In genomic region chr10:12790881-12791280, GRCm38 (mm10) we compare ENCODE assay signal across 16 mouse cellular contexts.
"Had no signal": no experiment of that assay in that cellular context is flagged by ENCODE, and none has a peak within 500 bp of the region (broad histone marks: within the 10 kb centered on the region; RNA-seq: fewer than 3 reads in every experiment).

No protein-coding gene starts in this region.

- ATAC-seq: midbrain, embryonic 15.5 days had no signal

- H3K4me2 ChIP-seq: kidney, embryonic 15.5 days; liver, embryonic 11.5 days; liver, embryonic 15.5 days; lung, embryonic 14.5 days; midbrain, embryonic 15.5 days; neural tube, embryonic 12.5 days; stomach, embryonic 15.5 days had no signal

- H3K27ac ChIP-seq: liver, embryonic 15.5 days; macrophage; midbrain, embryonic 15.5 days; neural tube, embryonic 12.5 days; stomach, embryonic 15.5 days had no signal

- H3K4me3 ChIP-seq: kidney, embryonic 15.5 days; limb, embryonic 10.5 days; liver, embryonic 15.5 days; megakaryocyte, embryonic 14.5 days; midbrain, embryonic 15.5 days; neural tube, embryonic 12.5 days; stomach, embryonic 15.5 days had no signal

- DNase-seq: kidney, adult 18-20 months; kidney, postnatal 25 days; lung, embryonic 14.5 days; lung, postnatal 14 days; retina, postnatal 1 day; right cerebral cortex, postnatal 14 days; thymus, postnatal 36 days had no signal

- H3K27me3 ChIP-seq: kidney, embryonic 15.5 days; liver, embryonic 15.5 days; megakaryocyte, embryonic 14.5 days; midbrain, embryonic 15.5 days; neural tube, embryonic 12.5 days; stomach, embryonic 15.5 days had no signal

- H3K36me3 ChIP-seq: kidney, embryonic 15.5 days; limb, embryonic 10.5 days; liver, embryonic 15.5 days; midbrain, embryonic 15.5 days; neural tube, embryonic 12.5 days; stomach, embryonic 15.5 days had no signal

- H3K9ac ChIP-seq: kidney, embryonic 15.5 days; liver, embryonic 15.5 days; lung, embryonic 14.5 days; midbrain, embryonic 15.5 days; neural tube, embryonic 12.5 days; stomach, embryonic 15.5 days had no signal

- H3K9me3 ChIP-seq: kidney, embryonic 15.5 days; limb, embryonic 10.5 days; liver, embryonic 15.5 days; megakaryocyte, embryonic 14.5 days; midbrain, embryonic 15.5 days; neural tube, embryonic 12.5 days; stomach, embryonic 15.5 days had no signal
